Mouse (Mus musculus) regulatory T cell (primary cell): Measurements from ENCODE around the gene Arl4c.

Experiments used
- in situ Hi-C: fragments of 300-600 bp; cut with MboI, MseI; formaldehyde crosslinking; loops from one replicate; pipeline ENCODE4 v1.15.1; 2025; ENCODE audit warnings: high pct_unique_total_duplicates

Gene Arl4c

DNA sequence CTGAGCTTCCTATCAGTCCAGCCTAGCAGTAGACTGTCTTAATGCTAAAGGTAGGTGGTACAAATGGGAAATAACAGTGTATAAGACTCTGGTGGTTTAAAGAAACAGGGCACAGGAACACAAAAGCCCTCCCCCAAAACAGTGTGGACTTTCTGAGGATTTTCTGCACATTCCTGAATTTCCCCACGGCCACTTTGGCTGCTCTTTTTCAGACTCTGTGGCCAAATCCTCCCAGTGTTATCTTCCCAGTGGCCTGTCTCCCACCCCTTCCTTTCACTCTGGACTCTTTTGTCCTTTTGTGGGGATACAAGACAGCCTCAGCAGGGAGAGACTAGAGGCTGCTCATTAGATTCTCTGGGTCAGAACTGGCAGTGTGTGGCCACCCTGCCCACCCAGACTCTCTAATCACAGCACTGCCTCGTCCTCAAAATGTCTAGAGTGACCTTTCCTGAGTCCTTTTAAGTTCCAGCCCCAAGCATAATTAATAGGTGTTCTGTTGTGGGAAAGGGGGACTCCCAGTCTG is 72.0 kb downstream of the Arl4c start:
- in situ Hi-C loops = no loop called here

DNA sequence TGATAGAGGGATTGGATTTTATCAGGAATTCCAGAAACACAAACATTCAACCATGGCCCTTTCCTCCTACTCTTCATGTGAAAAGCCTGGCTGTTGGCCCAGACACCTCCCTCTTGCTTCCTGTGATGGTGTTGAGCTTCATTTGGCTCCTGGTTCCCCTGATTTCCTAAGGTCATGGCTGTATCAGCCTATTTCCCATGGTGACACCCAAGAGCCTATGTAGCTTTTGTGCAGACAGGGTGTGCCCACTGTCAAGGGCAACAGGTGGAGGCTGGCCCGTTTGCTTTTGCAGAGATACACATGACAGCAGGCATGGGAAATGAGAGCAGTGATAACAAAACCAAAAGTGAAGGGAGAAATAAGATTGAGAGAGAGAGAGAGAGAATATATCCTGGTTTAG is 76.8 kb downstream of the Arl4c start:
- in situ Hi-C loops = no loop called here

DNA sequence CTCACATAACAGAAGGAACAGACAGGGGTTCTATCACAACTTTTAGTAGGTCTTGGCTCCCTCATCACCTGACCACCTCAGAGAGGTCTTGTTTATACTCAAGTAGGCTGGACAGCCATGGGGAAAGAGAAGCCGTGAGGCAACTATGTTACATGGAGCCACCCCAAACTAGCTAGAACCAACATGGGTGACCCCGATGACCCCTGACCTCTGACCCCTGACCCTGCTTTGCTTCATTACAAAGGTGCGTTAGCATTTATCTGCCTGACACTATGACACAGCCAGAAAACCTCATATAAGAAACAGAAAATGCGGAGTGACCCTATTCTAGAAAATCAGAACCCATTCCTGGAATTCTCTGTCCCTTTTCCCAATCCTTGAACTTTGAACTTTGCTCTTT is 77.6 kb downstream of the Arl4c start:
- in situ Hi-C loops = no loop called here

DNA sequence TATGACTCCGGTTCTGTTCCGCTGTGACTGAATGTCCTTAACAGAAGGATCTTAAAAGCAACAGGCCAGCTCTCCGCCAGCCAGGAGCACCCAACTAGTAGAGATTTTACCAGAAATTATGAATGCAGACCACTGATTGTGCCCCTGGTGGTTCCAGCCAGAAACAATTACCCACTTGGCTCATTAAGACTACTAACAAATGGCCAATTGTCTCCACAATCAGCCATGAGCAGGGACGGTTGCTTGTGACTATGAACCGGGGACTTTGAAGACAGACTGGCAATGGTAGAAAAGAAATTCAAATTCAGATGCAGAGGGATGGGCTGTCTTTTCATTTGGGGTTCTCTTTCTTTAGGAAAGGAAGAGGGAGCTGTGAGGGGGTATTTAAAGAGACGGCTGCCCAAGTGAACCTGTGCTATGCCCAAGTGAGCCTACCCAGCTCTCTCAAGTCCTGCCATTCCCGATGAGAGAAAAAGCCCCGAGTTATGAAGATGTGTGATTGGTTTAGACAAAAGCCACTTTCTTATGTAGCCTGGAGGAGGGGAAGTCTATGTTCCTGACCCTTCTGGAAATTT is 78.4 kb downstream of the Arl4c start:
- in situ Hi-C loops = no loop called here
